Mouse (Mus musculus) ES-E14 (cell line): ENCODE measurements around the gene 4930404N11Rik.

ENCODE experiments used
- HCFC1 ChIP-seq: IDR thresholded peaks from 2 replicates; pipeline ENCODE4 v1.6.1; 2012; ENCODE audit warnings: low read length, inconsistent platforms, borderline replicate concordance; ENCODE audit not compliant: insufficient read depth
- ZC3H11A ChIP-seq: IDR thresholded peaks from 2 replicates; pipeline ENCODE4 v1.6.1; 2012; ENCODE audit warnings: low read depth, mild to moderate bottlenecking, inconsistent platforms, low read length, borderline replicate concordance

DNA sequence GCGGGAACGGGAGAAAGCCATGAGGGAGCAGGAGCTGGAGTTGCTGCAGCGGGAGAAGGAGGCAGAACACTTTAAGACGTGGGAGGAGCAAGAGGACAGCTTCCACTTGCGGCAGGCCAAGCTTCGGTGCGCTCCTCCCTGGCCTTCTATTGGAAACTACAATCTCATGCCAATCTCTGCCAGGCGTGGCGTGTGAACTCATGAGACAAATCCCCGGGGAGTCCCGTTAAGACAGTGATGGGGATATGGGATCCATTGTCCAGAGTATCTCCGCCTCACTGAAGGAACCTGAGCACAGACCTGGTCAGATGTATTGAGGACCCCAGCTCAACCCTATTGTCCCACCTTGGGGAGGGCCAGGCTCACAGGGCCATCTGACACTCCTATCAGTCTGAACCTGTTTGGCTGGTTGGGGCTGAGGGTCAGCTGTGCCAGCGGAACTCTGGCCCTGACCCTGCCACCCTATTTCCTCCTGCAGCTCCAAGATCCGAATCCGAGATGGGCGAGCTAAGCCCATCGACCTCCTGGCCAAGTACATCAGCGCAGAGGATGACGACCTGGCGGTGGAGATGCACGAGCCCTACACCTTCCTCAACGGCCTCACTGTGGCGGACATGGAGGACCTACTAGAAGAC lies 42.4 kb downstream of the 4930404N11Rik start:
- TF ChIP-seq ZC3H11A (no peak), HCFC1 (no peak)
